Mouse (Mus musculus) kidney, postnatal 0 days (tissue): ENCODE data around the gene Mrps16. TPM values are rescaled to one million over a fixed set of nuclear protein-coding genes. Genes with fewer than 3 reads are reported as not detected.
A peak's percentile ranks its signal among the peaks of the same experiment; 100 is the strongest.

Experiments used
- ATAC-seq: fragments of 200-750 bp; cut with Nextera tagmentation; replicated peaks from 2 replicates; pipeline ENCODE4 v1.8.0; 2017; ENCODE audit warnings: low read depth, moderate number of reproducible peaks, moderate TSS enrichment, moderate library complexity; ENCODE audit not compliant: low FRiP score
- DNase-seq: peaks from one replicate; pipeline ENCODE4 v3.0.0-alpha.2; 2016; ENCODE audit warnings: low spot score
- H3K27ac ChIP-seq: fragments of 300-500 bp; sonication (generic); 2 replicates; pipeline ENCODE4 v1.5.1; 2014; ENCODE audit warnings: mild to moderate bottlenecking
- H3K27me3 ChIP-seq: fragments of 300-500 bp; sonication (generic); 2 replicates; pipeline ENCODE4 v1.6.1; 2014; ENCODE audit warnings: low read length, mixed read lengths; ENCODE audit not compliant: insufficient read depth
- H3K36me3 ChIP-seq: fragments of 300-500 bp; sonication (generic); 2 replicates; pipeline ENCODE4 v1.6.1; 2014; ENCODE audit warnings: low read length, mixed read lengths; ENCODE audit not compliant: insufficient read depth
- H3K4me1 ChIP-seq: fragments of 300-500 bp; sonication (generic); replicated peaks from 2 replicates; pipeline ENCODE4 v1.6.1; 2014; ENCODE audit warnings: antibody characterized with exemption, low read length, mixed read lengths; ENCODE audit not compliant: insufficient read depth
- H3K4me2 ChIP-seq: fragments of 300-500 bp; sonication (generic); 2 replicates; pipeline ENCODE4 v1.6.1; 2014; ENCODE audit warnings: mild to moderate bottlenecking, low read length, moderate library complexity, mixed read lengths
- H3K4me3 ChIP-seq: fragments of 300-500 bp; sonication (generic); replicated peaks from 2 replicates; pipeline ENCODE4 v1.5.1; 2014; ENCODE audit warnings: low read depth, low read length
- H3K9ac ChIP-seq: fragments of 300-500 bp; sonication (generic); 2 replicates; pipeline ENCODE4 v1.6.1; 2014; ENCODE audit warnings: low read depth, low read length
- H3K9me3 ChIP-seq: fragments of 300-500 bp; sonication (generic); replicated peaks from 2 replicates; pipeline ENCODE4 v1.6.1; 2016; ENCODE audit warnings: low read length, inconsistent platforms, mixed read lengths
- CTCF ChIP-seq: IDR thresholded peaks from 2 replicates; pipeline ENCODE4 v1.5.1; 2016; ENCODE audit warnings: antibody characterized with exemption, low read depth, mild to moderate bottlenecking, moderate library complexity
- WGBS: fragments of 180-500 bp; shearing (Covaris S2); extraction: QIAGEN DNeasy Blood & Tissue Kit; methylation state at CpG from one replicate; pipeline ENCODE4 v1.1.7; 2014; 5-methylcytosine and 5-hydroxymethylcytosine counted together
- polyA plus RNA-seq: library from polyadenylated mRNA; unstranded; fragments of >200 nt; fragmentation: Nextera tagmentation; extraction: Ambion mirVana; gene quantifications from 2 replicates; pipeline ENCODE4 v1.2.1, GENCODE M21; 2015

Gene Mrps16
- polyA plus RNA-seq, 1 experiment from 2014 or later, result 115 TPM

DNA sequence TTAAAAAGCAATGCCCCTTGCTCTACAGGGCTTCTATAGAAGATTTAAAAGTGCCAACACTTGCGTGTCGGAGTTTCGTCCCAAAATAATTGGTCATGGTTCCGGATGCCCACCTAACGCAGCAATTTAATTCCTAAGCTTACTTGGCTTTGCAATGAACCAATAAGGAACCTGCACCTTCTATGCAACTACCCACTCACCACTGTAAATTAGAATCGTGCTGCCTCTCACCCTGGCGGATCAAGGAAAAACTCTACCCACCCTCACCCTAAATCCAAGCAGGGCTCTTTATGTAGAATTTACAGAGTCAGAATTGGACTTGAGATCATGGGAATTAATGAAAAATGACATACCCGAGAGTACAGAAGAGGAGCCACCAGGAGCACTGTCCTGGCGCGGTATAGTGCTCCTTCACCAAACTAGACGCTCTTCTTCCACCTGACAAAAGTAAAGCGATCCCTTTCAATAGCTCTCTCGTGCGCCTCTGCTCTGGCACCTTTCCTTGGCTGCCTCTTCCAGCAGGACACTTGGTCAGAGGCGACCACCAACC lies 45.9 kb downstream of the Mrps16 start:
- Histone ChIP-seq H3K36me3 (0 out of 2 replicates have a peak, but pooled peaks cover 5% of the 10 kb centered on the region), H3K4me1 (peaks cover 9% of the 10 kb centered on the region), H3K9ac (peak overlapping the region; percentile 95), H3K27ac (peak overlapping the region; percentile 95), H3K4me2 (peak overlapping the region; percentile 77), H3K27me3 (no peaks in the 10 kb centered on the region), H3K4me3 (peak overlapping the region; percentile 80), H3K9me3 (no peaks in the 10 kb centered on the region)
- no peak for TF ChIP-seq CTCF
- WGBS, result 2% methylated on average over 15 of the region's 15 CpGs
- DNase-seq (no peak), ATAC-seq (peak; percentile 17; the same call in 1 of the 2 replicates)

- 75% methylated on average over 9 of the region's 9 CpGs for WGBS
- Histone ChIP-seq H3K36me3 (peaks cover 17% of the 10 kb centered on the region; the same call in 1 of the 2 replicates), H3K4me3 (no peak overlapping the region), H3K4me2 (no peak overlapping the region), H3K9me3 (no peaks in the 10 kb centered on the region), H3K27me3 (no peaks in the 10 kb centered on the region), H3K27ac (no peak overlapping the region), H3K9ac (no peak overlapping the region), H3K4me1 (peaks cover 9% of the 10 kb centered on the region)
- no peak for TF ChIP-seq CTCF
- ATAC-seq (no peak), DNase-seq (no peak)
Observed at GRCm38 (mm10) chr14:20345885-20346284, 47.5 kb downstream of the Mrps16 start.

DNA sequence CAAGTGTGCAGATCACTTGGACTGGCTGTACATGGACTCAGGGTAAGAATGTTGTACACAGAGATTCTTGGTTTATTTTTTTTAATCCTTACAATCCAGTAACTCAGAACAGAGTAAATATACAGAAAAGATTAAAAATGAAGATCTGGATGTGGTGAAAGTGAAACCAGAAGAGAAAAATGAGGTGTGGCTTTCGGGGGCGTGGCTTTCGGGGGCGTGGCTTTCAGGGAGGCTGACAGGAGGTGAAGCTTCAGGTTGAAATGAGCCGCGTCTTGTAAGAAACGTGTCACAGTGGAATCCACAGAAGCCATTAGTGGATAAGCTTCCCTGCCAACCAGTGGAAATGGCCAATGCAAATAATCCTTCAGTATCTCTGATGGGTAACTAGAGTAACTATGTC lies 52.6 kb downstream of the Mrps16 start:
- no peak for DNase-seq
- Histone ChIP-seq H3K4me2 (no peak overlapping the region), H3K27ac (no peak overlapping the region), H3K9me3 (no peaks in the 10 kb centered on the region), H3K27me3 (no peaks in the 10 kb centered on the region), H3K9ac (no peak overlapping the region), H3K4me1 (no peaks in the 10 kb centered on the region), H3K4me3 (no peak overlapping the region), H3K36me3 (peaks cover 36% of the 10 kb centered on the region)
- ATAC-seq, result no peak
- WGBS, result 82% methylated on average over 7 of the region's 7 CpGs
- no peak for TF ChIP-seq CTCF

GRCm38 (mm10) chr14:20340149-20340548 lies 53.3 kb downstream of the Mrps16 start:
- Histone ChIP-seq H3K4me1 (no peaks in the 10 kb centered on the region), H3K36me3 (peaks cover 40% of the 10 kb centered on the region), H3K9ac (no peak overlapping the region), H3K4me3 (no peak overlapping the region), H3K4me2 (no peak overlapping the region), H3K9me3 (no peaks in the 10 kb centered on the region), H3K27me3 (no peaks in the 10 kb centered on the region), H3K27ac (no peak overlapping the region)
- no peak for ATAC-seq
- 89% methylated on average over 8 of the region's 8 CpGs for WGBS
- TF ChIP-seq CTCF, result peak; percentile 60
- DNase-seq, result peak; percentile 23

GRCm38 (mm10) chr14:20339415-20339814 lies 54.0 kb downstream of the Mrps16 start:
- WGBS, result 97% methylated on average over 5 of the region's 5 CpGs
- Histone ChIP-seq H3K9ac (no peak overlapping the region), H3K27me3 (no peaks in the 10 kb centered on the region), H3K27ac (no peak overlapping the region), H3K36me3 (peaks cover 40% of the 10 kb centered on the region), H3K9me3 (no peaks in the 10 kb centered on the region), H3K4me2 (no peak overlapping the region), H3K4me1 (no peaks in the 10 kb centered on the region), H3K4me3 (no peak overlapping the region)
- TF ChIP-seq CTCF, result 0 out of 2 replicates have a peak, but pooled peaks have one; percentile 18
- DNase-seq (no peak), ATAC-seq (no peak)

Other genes with a start within 250 kb of the Mrps16 start
- gene Kcnk5, start 211.8 kb downstream of the Mrps16 start, polyA plus RNA-seq, result 12.0 and 14.8 TPM in 2 replicates
- not detected in 2 replicates for gene Kcnk16, start 124.4 kb downstream of the Mrps16 start, polyA plus RNA-seq
- 10.9 and 14.1 TPM in 2 replicates for gene Nudt13, start 98.9 kb downstream of the Mrps16 start, polyA plus RNA-seq
- 32.8 and 37.9 TPM in 2 replicates for gene Ecd, start 45.5 kb downstream of the Mrps16 start, polyA plus RNA-seq
- gene Fam149b, start 45.5 kb downstream of the Mrps16 start, polyA plus RNA-seq, result 24.0 and 24.3 TPM in 2 replicates
- 91.4 and 105 TPM in 2 replicates for gene Dnajc9, start 4.7 kb downstream of the Mrps16 start, polyA plus RNA-seq
- gene Cfap70, start 58.6 kb upstream of the Mrps16 start, polyA plus RNA-seq, result 1.3 and 1.7 TPM in 2 replicates
- gene Anxa7, start 86.5 kb upstream of the Mrps16 start, polyA plus RNA-seq, result 43.7 and 45.9 TPM in 2 replicates
- gene Mss51, start 103.3 kb upstream of the Mrps16 start, polyA plus RNA-seq, result 0.28 and 0.38 TPM in 2 replicates
- gene Ppp3cb, start 152.9 kb upstream of the Mrps16 start, polyA plus RNA-seq, result 36.4 and 37.2 TPM in 2 replicates
- gene Usp54, start 247.4 kb upstream of the Mrps16 start, polyA plus RNA-seq, result 4.8 and 5.6 TPM in 2 replicates